Mouse (Mus musculus): ENCODE measurements at regions not wholly inside any gene's neighbourhood (a gene's known extent, or its start where the extent isn't known, plus 50 kb on each side); places are given as distances from the start of the nearest gene placed in this dataset.
"Not testable (repeated sequence)": the region's sequence is repeated elsewhere in the genome, so short reads cannot be mapped to it uniquely, and the experiment has no call there.

GRCm38 (mm10) chr5:109842186-109842978 is 80.8 kb upstream of the Gm15446 start:
- DNase-seq (ENCODE audit: low spot score in 2 of 2): not testable (repeated sequence)

GRCm38 (mm10) chr5:109844236-109844635 is 79.0 kb upstream of the Gm15446 start:
- not testable (repeated sequence) for DNase-seq (ENCODE audit: low spot score in 2 of 2)

GRCm38 (mm10) chr5:109844753-109845186 is 78.4 kb upstream of the Gm15446 start:
- peak in 1 of 2 experiments; percentile 10 for DNase-seq (ENCODE audit: low spot score in 2 of 2)

- DNase-seq (ENCODE audit: low spot score in 2 of 2): not testable (repeated sequence)
These were observed 72.0 kb upstream of the Gm15446 start for GRCm38 (mm10) chr5:109851225-109851624.

- DNase-seq (ENCODE audit: low spot score in 2 of 2): no peak
These were observed 62.8 kb upstream of the Gm15446 start for GRCm38 (mm10) chr5:109860402-109860801.

GRCm38 (mm10) chr5:109864517-109864916 is 58.7 kb upstream of the Gm15446 start:
- not testable (repeated sequence) for DNase-seq (ENCODE audit: low spot score in 2 of 2)

GRCm38 (mm10) chr5:109865628-109866027 is 57.6 kb upstream of the Gm15446 start:
- no peak for DNase-seq (ENCODE audit: low spot score in 2 of 2)

- DNase-seq (ENCODE audit: low spot score in 2 of 2): peak; percentile 44 to 73
These were observed 56.7 kb upstream of the Gm15446 start for GRCm38 (mm10) chr5:109866337-109867126.

- DNase-seq (ENCODE audit: low spot score in 2 of 2): not testable (repeated sequence)
These were observed 56.0 kb upstream of the Gm15446 start for GRCm38 (mm10) chr5:109867221-109867620.

All from adrenal gland, postnatal 4 days (tissue).